Mouse (Mus musculus): ENCODE data around the gene Rnps1.
A peak's percentile ranks its signal among the peaks of the same experiment; 100 is the strongest.
"Not testable (repeated sequence)": the region's sequence is repeated elsewhere in the genome, so short reads cannot be mapped to it uniquely, and the experiment has no call there.

Gene Rnps1

GRCm38 (mm10) chr17:24414230-24414976, at the start of gene Rnps1:
Gene Rnps1, plus strand, starts transcription at chr17:24414565.
- DNase-seq (ENCODE audit: low spot score), result peak; percentile 91

- DNase-seq (ENCODE audit: low spot score), result no peak
Observed at GRCm38 (mm10) chr17:24365863-24366262, 48.5 kb upstream of the Rnps1 start.

- DNase-seq (ENCODE audit: low spot score), result no peak
Observed at GRCm38 (mm10) chr17:24375094-24375712, 39.2 kb upstream of the Rnps1 start.

- no peak for DNase-seq (ENCODE audit: low spot score)
Observed at GRCm38 (mm10) chr17:24375886-24376285, 38.5 kb upstream of the Rnps1 start.

GRCm38 (mm10) chr17:24378496-24378895, 35.9 kb upstream of the Rnps1 start:
- no peak for DNase-seq (ENCODE audit: low spot score)

- no peak for DNase-seq (ENCODE audit: low spot score)
Observed at GRCm38 (mm10) chr17:24383789-24384188, 30.6 kb upstream of the Rnps1 start.

GRCm38 (mm10) chr17:24388711-24389110, 25.7 kb upstream of the Rnps1 start:
- no peak for DNase-seq (ENCODE audit: low spot score)

GRCm38 (mm10) chr17:24389865-24390264, 24.5 kb upstream of the Rnps1 start:
- DNase-seq (ENCODE audit: low spot score), result peak; percentile 57

- DNase-seq (ENCODE audit: low spot score), result no peak
Observed at GRCm38 (mm10) chr17:24391149-24391548, 23.2 kb upstream of the Rnps1 start.

- no peak for DNase-seq (ENCODE audit: low spot score)
Observed at GRCm38 (mm10) chr17:24393527-24393926, 20.8 kb upstream of the Rnps1 start.

- peak; percentile 27 for DNase-seq (ENCODE audit: low spot score)
Observed at GRCm38 (mm10) chr17:24394456-24394855, 19.9 kb upstream of the Rnps1 start.

- DNase-seq (ENCODE audit: low spot score), result peak; percentile 60
Observed at GRCm38 (mm10) chr17:24402371-24402770, 12.0 kb upstream of the Rnps1 start.

GRCm38 (mm10) chr17:24407116-24407803, 7.1 kb upstream of the Rnps1 start:
- no peak for DNase-seq (ENCODE audit: low spot score)

- DNase-seq (ENCODE audit: low spot score), result no peak
Observed at GRCm38 (mm10) chr17:24413557-24414211, 681 bp upstream of the Rnps1 start.

GRCm38 (mm10) chr17:24415011-24415410, 646 bp downstream of the Rnps1 start:
- no peak for DNase-seq (ENCODE audit: low spot score)

GRCm38 (mm10) chr17:24416051-24416652, 1.8 kb downstream of the Rnps1 start:
- no peak for DNase-seq (ENCODE audit: low spot score)

GRCm38 (mm10) chr17:24423114-24423513, 8.7 kb downstream of the Rnps1 start:
- DNase-seq (ENCODE audit: low spot score), result no peak

- no peak for DNase-seq (ENCODE audit: low spot score)
Observed at GRCm38 (mm10) chr17:24424489-24424888, 10.1 kb downstream of the Rnps1 start.

- DNase-seq (ENCODE audit: low spot score), result not testable (repeated sequence)
Observed at GRCm38 (mm10) chr17:24425326-24425725, 11.0 kb downstream of the Rnps1 start.

GRCm38 (mm10) chr17:24425905-24426304, 11.5 kb downstream of the Rnps1 start:
- no peak for DNase-seq (ENCODE audit: low spot score)

GRCm38 (mm10) chr17:24426471-24427169, 12.3 kb downstream of the Rnps1 start, which contains the start of gene Eci1:
Gene Eci1, plus strand, starts transcription at chr17:24426641.
- peak; percentile 97 for DNase-seq (ENCODE audit: low spot score)

Data from ovary, postnatal 36 days (tissue).